ENCODE assay signal across 13 mouse cellular contexts in the genomic region with DNA sequence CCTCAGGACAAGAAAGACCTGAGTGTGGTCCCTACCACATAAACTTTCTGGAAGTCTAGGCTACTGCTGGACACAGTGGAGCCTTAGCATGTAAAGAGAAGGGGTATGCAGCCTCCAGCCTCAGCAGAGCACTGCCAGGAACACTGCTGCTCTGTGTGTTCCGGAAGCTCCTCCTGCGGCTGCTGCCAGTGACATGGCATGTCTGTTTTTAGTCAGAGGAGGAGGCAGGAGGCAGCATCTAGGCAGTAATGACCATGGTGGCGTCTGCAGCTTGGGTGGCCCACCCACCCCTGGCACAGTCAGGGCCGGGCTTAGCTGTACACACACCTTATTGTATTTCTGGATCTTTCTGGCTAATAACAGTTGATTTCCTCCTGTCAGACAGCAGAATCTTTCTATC.
DNase-seq lines count a peak whose midpoint lies in the region; ATAC-seq and TF ChIP-seq lines count a peak whose summit lies in the region.
"Had no signal": no experiment of that assay in that cellular context is flagged by ENCODE, and none has a peak within 500 bp of the region (broad histone marks: within the 10 kb centered on the region; RNA-seq: fewer than 3 reads in every experiment).

No protein-coding gene starts in this region.

- TF ChIP-seq POLR2A in olfactory bulb, adult 2 months (IDR thresholded peaks at IDR 0.05; ENCODE audit: insufficient read depth, low read depth, low read length) = no peak

- no peak for DNase-seq in urinary bladder, postnatal 36 days (ENCODE audit: low spot score in 2 of 2)
- DNase-seq: cerebellum, adult 11-12 months; heart, adult 11 months; kidney, adult 11 months; kidney, postnatal 25 days had no signal

- TF ChIP-seq CTCF in intestine, postnatal 0 days (IDR thresholded peaks at IDR 0.05; ENCODE audit: low read depth) = no peak
- no peak for TF ChIP-seq CTCF in olfactory bulb, adult 2 months (IDR thresholded peaks at IDR 0.05; ENCODE audit: insufficient read depth, low read depth, low read length)

- no peaks in the 10 kb centered on the region for H3K36me3 ChIP-seq in intestine, embryonic 15.5 days
- H3K36me3 ChIP-seq in intestine, postnatal 0 days (ENCODE audit: control insufficient read depth, insufficient read depth) = no peaks in the 10 kb centered on the region; the same call in 1 of the 2 replicates
- H3K36me3 ChIP-seq in megakaryocyte, embryonic 14.5 days (replicated peaks; ENCODE audit: low read length) = no peaks in the 10 kb centered on the region
- no peaks in the 10 kb centered on the region for H3K36me3 ChIP-seq in embryonic facial prominence, embryonic 15.5 days
- H3K36me3 ChIP-seq: liver, embryonic 15.5 days had no signal

- H3K27ac ChIP-seq in intestine, embryonic 15.5 days = no peak overlapping the region
- no peak overlapping the region for H3K27ac ChIP-seq in intestine, postnatal 0 days (ENCODE audit: low read depth, low read length)
- H3K27ac ChIP-seq in embryonic facial prominence, embryonic 15.5 days (replicated peaks) = no peak overlapping the region
- peak overlapping the region; percentile 71 for H3K27ac ChIP-seq in olfactory bulb, adult 2 months (ENCODE audit: insufficient read depth, low read depth, low read length)
- H3K27ac ChIP-seq: liver, embryonic 15.5 days had no signal

- H3K9me3 ChIP-seq in intestine, embryonic 15.5 days = no peaks in the 10 kb centered on the region
- H3K9me3 ChIP-seq in intestine, postnatal 0 days (ENCODE audit: control insufficient read depth) = no peaks in the 10 kb centered on the region
- no peaks in the 10 kb centered on the region for H3K9me3 ChIP-seq in megakaryocyte, embryonic 14.5 days
- H3K9me3 ChIP-seq in embryonic facial prominence, embryonic 15.5 days (replicated peaks) = no peaks in the 10 kb centered on the region
- H3K9me3 ChIP-seq: liver, embryonic 15.5 days had no signal

- H3K9ac ChIP-seq in intestine, embryonic 15.5 days = no peak overlapping the region
- H3K9ac ChIP-seq in intestine, postnatal 0 days (ENCODE audit: low read depth, low read length) = no peak overlapping the region
- H3K9ac ChIP-seq in embryonic facial prominence, embryonic 15.5 days = no peak overlapping the region
- H3K9ac ChIP-seq: liver, embryonic 15.5 days had no signal

- no peak overlapping the region for H3K4me2 ChIP-seq in intestine, embryonic 15.5 days (replicated peaks)
- no peak overlapping the region for H3K4me2 ChIP-seq in intestine, postnatal 0 days (replicated peaks; ENCODE audit: low read depth)
- no peak overlapping the region for H3K4me2 ChIP-seq in embryonic facial prominence, embryonic 15.5 days (replicated peaks)
- H3K4me2 ChIP-seq: liver, embryonic 15.5 days; midbrain, embryonic 11.5 days had no signal

- 0 out of 2 replicates have a peak, but pooled peaks have one; percentile 34 for ATAC-seq in intestine, embryonic 15.5 days
- no peak for ATAC-seq in intestine, postnatal 0 days
- no peak for ATAC-seq in megakaryocyte, adult 5-6 weeks (ENCODE audit: poor library complexity, severe bottlenecking)
- 0 out of 2 replicates have a peak, but pooled peaks have one; percentile 22 for ATAC-seq in embryonic facial prominence, embryonic 15.5 days (ENCODE audit: insufficient number of reproducible peaks, low FRiP score, low TSS enrichment, low read depth)

- no peak overlapping the region for H3K4me3 ChIP-seq in intestine, embryonic 15.5 days (replicated peaks)
- H3K4me3 ChIP-seq in intestine, postnatal 0 days (ENCODE audit: low read depth, low read length) = no peak overlapping the region
- H3K4me3 ChIP-seq in megakaryocyte, embryonic 14.5 days (replicated peaks) = peak overlapping the region; percentile 64
- H3K4me3 ChIP-seq in embryonic facial prominence, embryonic 15.5 days (replicated peaks) = no peak overlapping the region
- H3K4me3 ChIP-seq in olfactory bulb, adult 2 months (ENCODE audit: insufficient read depth, low read depth, low read length) = no peak overlapping the region
- H3K4me3 ChIP-seq: liver, embryonic 15.5 days had no signal

- no peaks in the 10 kb centered on the region for H3K27me3 ChIP-seq in intestine, embryonic 15.5 days (replicated peaks)
- no peaks in the 10 kb centered on the region for H3K27me3 ChIP-seq in intestine, postnatal 0 days (replicated peaks; ENCODE audit: control insufficient read depth, insufficient read depth, low read length)
- peaks cover 93% of the 10 kb centered on the region for H3K27me3 ChIP-seq in megakaryocyte, embryonic 14.5 days (replicated peaks)
- H3K27me3 ChIP-seq in embryonic facial prominence, embryonic 15.5 days = no peaks in the 10 kb centered on the region

- H3K4me1 ChIP-seq in intestine, embryonic 15.5 days (replicated peaks) = peaks cover 3% of the 10 kb centered on the region; the same call in 1 of the 2 replicates
- H3K4me1 ChIP-seq in intestine, postnatal 0 days (replicated peaks; ENCODE audit: control insufficient read depth, insufficient read depth, low read length) = no peaks in the 10 kb centered on the region
- peaks cover 33% of the 10 kb centered on the region for H3K4me1 ChIP-seq in megakaryocyte, embryonic 14.5 days
- peaks cover 26% of the 10 kb centered on the region for H3K4me1 ChIP-seq in embryonic facial prominence, embryonic 15.5 days
- peaks cover 45% of the 10 kb centered on the region for H3K4me1 ChIP-seq in olfactory bulb, adult 2 months (ENCODE audit: control insufficient read depth, insufficient read depth, low read length)
- H3K4me1 ChIP-seq: liver, embryonic 15.5 days had no signal

- WGBS in intestine, embryonic 15.5 days = 41% methylated on average over 4 of the region's 4 CpGs
- 56% methylated on average over 4 of the region's 4 CpGs for WGBS in intestine, postnatal 0 days
- WGBS in embryonic facial prominence, embryonic 15.5 days = 33% methylated on average over 4 of the region's 4 CpGs
- 21% methylated on average over 4 of the region's 4 CpGs for WGBS in olfactory bulb, adult 2 months

Comparison
In these comparisons a context has a peak if more than half of its experiments do, and no peak if none do; other contexts are left out.
1. ATAC-seq: peak in intestine, embryonic 15.5 days (single experiment) and embryonic facial prominence, embryonic 15.5 days (single experiment); none in intestine, postnatal 0 days (single experiment) and megakaryocyte, adult 5-6 weeks (single experiment).